Mouse (Mus musculus) cerebellum, adult 11 months (tissue): ENCODE results near the gene Olig1.
A peak's percentile ranks its signal among the peaks of the same experiment; 100 is the strongest.

Experiments
- DNase-seq: peaks from one replicate; pipeline ENCODE4 v3.0.0; 2022

The Olig1 gene

GRCm38 (mm10) chr16:91314114-91314775, 44.7 kb downstream of the Olig1 start:
- peak; percentile 61 for DNase-seq

- DNase-seq = no peak
Measured at GRCm38 (mm10) chr16:91320191-91320590, 50.6 kb downstream of the Olig1 start.

- DNase-seq = peak; percentile 18
Measured at GRCm38 (mm10) chr16:91320608-91321007, 51.0 kb downstream of the Olig1 start.
